Mouse (Mus musculus) kidney, embryonic 16.5 days (tissue): ENCODE data around the gene Commd2. TPM values are rescaled to one million over a fixed set of nuclear protein-coding genes. Genes with fewer than 3 reads are reported as not detected.
A peak's percentile ranks its signal among the peaks of the same experiment; 100 is the strongest.

Experiments used
- ATAC-seq: fragments of 200-750 bp; cut with Nextera tagmentation; 2 replicates; pipeline ENCODE4 v1.8.0; 2017; ENCODE audit warnings: moderate TSS enrichment; ENCODE audit not compliant: low FRiP score, low TSS enrichment
- H3K27ac ChIP-seq: fragments of 300-500 bp; sonication (generic); 2 replicates; pipeline ENCODE4 v1.5.1; 2014; ENCODE audit warnings: low read length
- H3K27me3 ChIP-seq: fragments of 300-500 bp; sonication (generic); 2 replicates; pipeline ENCODE4 v1.6.1; 2014; ENCODE audit warnings: low read length, control low read depth, mixed read lengths; ENCODE audit not compliant: insufficient read depth
- H3K36me3 ChIP-seq: fragments of 300-500 bp; sonication (generic); 2 replicates; pipeline ENCODE4 v1.6.1; 2014; ENCODE audit warnings: low read length, control low read depth, mixed read lengths; ENCODE audit not compliant: insufficient read depth
- H3K4me1 ChIP-seq: fragments of 300-500 bp; sonication (generic); 2 replicates; pipeline ENCODE4 v1.6.1; 2014; ENCODE audit warnings: low read length, control low read depth, mixed read lengths; ENCODE audit not compliant: insufficient read depth
- H3K4me2 ChIP-seq: fragments of 300-500 bp; sonication (generic); replicated peaks from 2 replicates; pipeline ENCODE4 v1.6.1; 2014; ENCODE audit warnings: low read depth, low read length
- H3K4me3 ChIP-seq: fragments of 300-500 bp; sonication (generic); 2 replicates; pipeline ENCODE4 v1.5.1; 2014; ENCODE audit warnings: mild to moderate bottlenecking, low read length
- H3K9ac ChIP-seq: fragments of 300-500 bp; sonication (generic); replicated peaks from 2 replicates; pipeline ENCODE4 v1.6.1; 2014; ENCODE audit warnings: low read length
- H3K9me3 ChIP-seq: fragments of 300-500 bp; sonication (generic); 2 replicates; pipeline ENCODE4 v1.6.1; 2016; ENCODE audit warnings: low read length, control low read depth
- WGBS: fragments of 180-500 bp; shearing (Covaris S2); extraction: QIAGEN DNeasy Blood & Tissue Kit; methylation state at CpG from one replicate; pipeline ENCODE4 v1.1.7; 2014; 5-methylcytosine and 5-hydroxymethylcytosine counted together
- polyA plus RNA-seq: library from polyadenylated mRNA; unstranded; fragments of >200 nt; fragmentation: Nextera tagmentation; extraction: Ambion mirVana; gene quantifications from 2 replicates; pipeline ENCODE4 v1.2.1, GENCODE M21; 2015

Gene Commd2
- polyA plus RNA-seq, 1 experiment from 2014 or later, result 64.9 TPM

- H3K9me3 ChIP-seq, result no peaks in the 10 kb centered on the region
- peak overlapping the region; percentile 61 for H3K9ac ChIP-seq
- no peaks in the 10 kb centered on the region for H3K27me3 ChIP-seq
- H3K4me3 ChIP-seq, result peak overlapping the region; percentile 33
- H3K27ac ChIP-seq, result no peak overlapping the region
- no peaks in the 10 kb centered on the region for H3K36me3 ChIP-seq
- ATAC-seq, result peak; percentile 65; the same call in 1 of the 2 replicates
- H3K4me1 ChIP-seq, result no peaks in the 10 kb centered on the region
- WGBS, result 33% methylated on average over 21 of the region's 21 CpGs
- peak overlapping the region; percentile 52 for H3K4me2 ChIP-seq
Observed at GRCm38 (mm10) chr3:57625275-57625997, 26.1 kb downstream of the Commd2 start.

GRCm38 (mm10) chr3:57619718-57620117 lies 31.8 kb downstream of the Commd2 start:
- H3K36me3 ChIP-seq, result no peaks in the 10 kb centered on the region
- H3K9me3 ChIP-seq, result no peaks in the 10 kb centered on the region
- H3K4me3 ChIP-seq, result no peak overlapping the region
- WGBS, result 71% methylated on average over 4 of the region's 4 CpGs
- no peak overlapping the region for H3K27ac ChIP-seq
- no peak for ATAC-seq
- H3K4me1 ChIP-seq, result no peaks in the 10 kb centered on the region
- no peak overlapping the region for H3K4me2 ChIP-seq
- H3K9ac ChIP-seq, result no peak overlapping the region
- no peaks in the 10 kb centered on the region for H3K27me3 ChIP-seq

GRCm38 (mm10) chr3:57615652-57616051 lies 35.9 kb downstream of the Commd2 start:
- Histone ChIP-seq H3K27me3 (no peaks in the 10 kb centered on the region), H3K4me2 (no peak overlapping the region), H3K27ac (no peak overlapping the region), H3K4me1 (no peaks in the 10 kb centered on the region), H3K4me3 (no peak overlapping the region), H3K9me3 (no peaks in the 10 kb centered on the region), H3K9ac (no peak overlapping the region), H3K36me3 (no peaks in the 10 kb centered on the region)
- WGBS, result 88% methylated on average over 4 of the region's 4 CpGs
- no peak for ATAC-seq

GRCm38 (mm10) chr3:57612430-57612997 lies 39.0 kb downstream of the Commd2 start:
- ATAC-seq, result no peak
- no peak overlapping the region for H3K4me3 ChIP-seq
- no peaks in the 10 kb centered on the region for H3K9me3 ChIP-seq
- H3K27me3 ChIP-seq, result no peaks in the 10 kb centered on the region
- H3K4me2 ChIP-seq, result no peak overlapping the region
- H3K27ac ChIP-seq, result no peak overlapping the region
- no peaks in the 10 kb centered on the region for H3K4me1 ChIP-seq
- no peaks in the 10 kb centered on the region for H3K36me3 ChIP-seq
- WGBS, result 68% methylated on average over 3 of the region's 3 CpGs
- no peak overlapping the region for H3K9ac ChIP-seq

- Histone ChIP-seq H3K9ac (no peak overlapping the region), H3K36me3 (no peaks in the 10 kb centered on the region), H3K4me2 (no peak overlapping the region), H3K27me3 (no peaks in the 10 kb centered on the region), H3K27ac (no peak overlapping the region), H3K4me3 (no peak overlapping the region), H3K4me1 (no peaks in the 10 kb centered on the region), H3K9me3 (no peaks in the 10 kb centered on the region)
- no peak for ATAC-seq
- WGBS, result 45% methylated on average over 7 of the region's 7 CpGs
Observed at GRCm38 (mm10) chr3:57611776-57612175, 39.7 kb downstream of the Commd2 start.

GRCm38 (mm10) chr3:57604618-57605015 lies 46.9 kb downstream of the Commd2 start:
- Histone ChIP-seq H3K9ac (no peak overlapping the region), H3K36me3 (no peaks in the 10 kb centered on the region), H3K4me1 (no peaks in the 10 kb centered on the region), H3K27me3 (no peaks in the 10 kb centered on the region), H3K27ac (no peak overlapping the region), H3K4me3 (no peak overlapping the region), H3K4me2 (no peak overlapping the region), H3K9me3 (no peaks in the 10 kb centered on the region)
- 63% methylated on average over 1 of the region's 1 CpGs for WGBS
- no peak for ATAC-seq

- H3K36me3 ChIP-seq, result no peaks in the 10 kb centered on the region
- H3K9ac ChIP-seq, result no peak overlapping the region
- no peaks in the 10 kb centered on the region for H3K4me1 ChIP-seq
- no peak for ATAC-seq
- no peak overlapping the region for H3K27ac ChIP-seq
- no peaks in the 10 kb centered on the region for H3K27me3 ChIP-seq
- no peak overlapping the region for H3K4me2 ChIP-seq
- WGBS, result 67% methylated on average over 5 of the region's 5 CpGs
- no peaks in the 10 kb centered on the region for H3K9me3 ChIP-seq
- no peak overlapping the region for H3K4me3 ChIP-seq
Observed at GRCm38 (mm10) chr3:57603891-57604617, 47.5 kb downstream of the Commd2 start.

GRCm38 (mm10) chr3:57602610-57603009 lies 48.9 kb downstream of the Commd2 start:
- H3K36me3 ChIP-seq, result no peaks in the 10 kb centered on the region
- H3K4me2 ChIP-seq, result no peak overlapping the region
- H3K9ac ChIP-seq, result no peak overlapping the region
- no peak for ATAC-seq
- H3K4me3 ChIP-seq, result no peak overlapping the region
- 65% methylated on average over 4 of the region's 4 CpGs for WGBS
- H3K27me3 ChIP-seq, result no peaks in the 10 kb centered on the region
- H3K9me3 ChIP-seq, result no peaks in the 10 kb centered on the region
- H3K4me1 ChIP-seq, result no peaks in the 10 kb centered on the region
- no peak overlapping the region for H3K27ac ChIP-seq

GRCm38 (mm10) chr3:57596566-57596965 lies 54.9 kb downstream of the Commd2 start:
- Histone ChIP-seq H3K4me1 (no peaks in the 10 kb centered on the region), H3K4me2 (no peak overlapping the region), H3K27me3 (no peaks in the 10 kb centered on the region), H3K4me3 (no peak overlapping the region), H3K36me3 (no peaks in the 10 kb centered on the region), H3K27ac (no peak overlapping the region), H3K9ac (no peak overlapping the region), H3K9me3 (no peaks in the 10 kb centered on the region)
- no peak for ATAC-seq
- 52% methylated on average over 7 of the region's 7 CpGs for WGBS

GRCm38 (mm10) chr3:57595506-57595905 lies 56.0 kb downstream of the Commd2 start:
- Histone ChIP-seq H3K9ac (no peak overlapping the region), H3K27me3 (no peaks in the 10 kb centered on the region), H3K27ac (no peak overlapping the region), H3K4me2 (no peak overlapping the region), H3K4me3 (no peak overlapping the region), H3K9me3 (no peaks in the 10 kb centered on the region), H3K4me1 (no peaks in the 10 kb centered on the region), H3K36me3 (no peaks in the 10 kb centered on the region)
- ATAC-seq, result no peak
